Mouse (Mus musculus) thymus, adult 2 months (tissue): ENCODE results near the gene Map3k20. TPM values are rescaled to one million over a fixed set of nuclear protein-coding genes. Genes with fewer than 3 reads are reported as not detected.

Experiments
- DNase-seq: peaks from one replicate; pipeline ENCODE4 v3.0.0; 2021
- H3K27ac ChIP-seq: fragments of 200-500 bp; 2 replicates; pipeline ENCODE4 v1.5.1; 2012; ENCODE audit warnings: low read length, control low read depth; ENCODE audit not compliant: control insufficient read depth, insufficient read depth
- H3K27me3 ChIP-seq: fragments of 200-500 bp; 2 replicates; pipeline ENCODE4 v1.6.1; 2012; ENCODE audit warnings: mild to moderate bottlenecking, low read length, moderate library complexity, mixed read lengths; ENCODE audit not compliant: control insufficient read depth, insufficient read depth
- H3K36me3 ChIP-seq: fragments of 200-500 bp; 2 replicates; pipeline ENCODE4 v1.6.1; 2012; ENCODE audit warnings: mild to moderate bottlenecking, low read length, moderate library complexity; ENCODE audit not compliant: control insufficient read depth, insufficient read depth
- H3K4me1 ChIP-seq: fragments of 200-500 bp; replicated peaks from 2 replicates; pipeline ENCODE4 v1.6.1; 2012; ENCODE audit warnings: low read length; ENCODE audit not compliant: control insufficient read depth, insufficient read depth
- H3K4me3 ChIP-seq: fragments of 200-500 bp; 2 replicates; pipeline ENCODE4 v1.5.1; 2012; ENCODE audit warnings: mild to moderate bottlenecking, low read length, control low read depth, moderate library complexity; ENCODE audit not compliant: control insufficient read depth, insufficient read depth
- CTCF ChIP-seq: fragments of 200-500 bp; IDR thresholded peaks from 2 replicates; pipeline ENCODE4 v1.5.1; 2012; ENCODE audit warnings: mild to moderate bottlenecking, control low read depth, low read length, moderate library complexity, borderline replicate concordance; ENCODE audit not compliant: control insufficient read depth, poor library complexity, insufficient read depth; ENCODE audit errors: extremely low read depth
- POLR2A ChIP-seq: fragments of 200-500 bp; IDR thresholded peaks from 2 replicates; pipeline ENCODE4 v1.6.1; 2012; ENCODE audit warnings: mild to moderate bottlenecking, low read length, control low read depth, moderate library complexity; ENCODE audit not compliant: control insufficient read depth, poor library complexity, insufficient read depth; ENCODE audit errors: extremely low read depth
- WGBS: fragments of 180-500 bp; shearing (Covaris S2); methylation state at CpG from one replicate; pipeline ENCODE4 v1.1.7; 2018; 5-methylcytosine and 5-hydroxymethylcytosine counted together
- polyA plus RNA-seq: library from polyadenylated mRNA; depleted of rRNA; stranded (reverse); fragments of >200 nt; gene quantifications from 2 replicates; pipeline ENCODE4 v1.2.3, GENCODE M21; 2012; rRNA removed

Map3k20 gene
- 7.5 and 8.3 TPM in 2 replicates for polyA plus RNA-seq

- DNase-seq: peak; percentile 57
- Histone ChIP-seq H3K4me3 (peak within 1 kb of the TSS; percentile 58), H3K36me3 (no peaks in the 10 kb centered on the region), H3K4me1 (peaks cover 13% of the 10 kb centered on the region), H3K27ac (no peak within 1 kb of the TSS), H3K27me3 (peaks cover 5% of the 10 kb centered on the region; the same call in 1 of the 2 replicates)
- WGBS: 5% methylated on average over 50 of the region's 50 CpGs
- no peak for TF ChIP-seq POLR2A
- peak; percentile 36; the same call in 1 of the 2 replicates for TF ChIP-seq CTCF
Observed at GRCm38 (mm10) chr2:72285256-72285887, at the start of gene Map3k20. TSS of gene Map3k20 (plus strand) at chr2:72285637.

GRCm38 (mm10) chr2:72238421-72238820 is 47.0 kb upstream of the Map3k20 start:
- 95% methylated on average over 2 of the region's 2 CpGs for WGBS
- TF ChIP-seq CTCF: no peak
- Histone ChIP-seq H3K4me3 (no peak overlapping the region), H3K27me3 (no peaks in the 10 kb centered on the region), H3K27ac (no peak overlapping the region), H3K4me1 (peaks cover 14% of the 10 kb centered on the region), H3K36me3 (no peaks in the 10 kb centered on the region)
- no peak for DNase-seq

GRCm38 (mm10) chr2:72238925-72239324 is 46.5 kb upstream of the Map3k20 start:
- TF ChIP-seq CTCF (no peak), POLR2A (no peak)
- no peak overlapping the region for H3K27ac ChIP-seq
- H3K4me3 ChIP-seq: no peak overlapping the region
- WGBS: 89% methylated on average over 11 of the region's 11 CpGs
- DNase-seq: no peak
- no peaks in the 10 kb centered on the region for H3K36me3 ChIP-seq
- H3K27me3 ChIP-seq: no peaks in the 10 kb centered on the region
- peaks cover 14% of the 10 kb centered on the region for H3K4me1 ChIP-seq

- Histone ChIP-seq H3K27ac (no peak overlapping the region), H3K27me3 (no peaks in the 10 kb centered on the region), H3K4me3 (no peak overlapping the region), H3K36me3 (no peaks in the 10 kb centered on the region), H3K4me1 (peaks cover 14% of the 10 kb centered on the region)
- TF ChIP-seq POLR2A (no peak), CTCF (no peak)
- DNase-seq: no peak
- 57% methylated on average over 8 of the region's 8 CpGs for WGBS
Observed at GRCm38 (mm10) chr2:72239456-72239855, 46.0 kb upstream of the Map3k20 start.

- TF ChIP-seq CTCF (no peak), POLR2A (no peak)
- no peak overlapping the region for H3K27ac ChIP-seq
- peaks cover 14% of the 10 kb centered on the region for H3K4me1 ChIP-seq
- H3K27me3 ChIP-seq: no peaks in the 10 kb centered on the region
- no peaks in the 10 kb centered on the region for H3K36me3 ChIP-seq
- H3K4me3 ChIP-seq: no peak overlapping the region
- WGBS: 96% methylated on average over 7 of the region's 7 CpGs
- DNase-seq: no peak
Observed at GRCm38 (mm10) chr2:72239993-72240392, 45.4 kb upstream of the Map3k20 start.

GRCm38 (mm10) chr2:72240691-72241090 is 44.7 kb upstream of the Map3k20 start:
- Histone ChIP-seq H3K4me1 (peaks cover 14% of the 10 kb centered on the region), H3K36me3 (no peaks in the 10 kb centered on the region), H3K4me3 (no peak overlapping the region), H3K27ac (peak overlapping the region; percentile 44; the same call in 1 of the 2 replicates), H3K27me3 (no peaks in the 10 kb centered on the region)
- DNase-seq: no peak
- WGBS: 95% methylated on average over 7 of the region's 7 CpGs
- TF ChIP-seq CTCF: no peak
- no peak for TF ChIP-seq POLR2A
